Mouse (Mus musculus) bone marrow macrophage, adult 2 months (primary cell): ENCODE results near the gene Aldh3b1.

ENCODE experiments used
- CTCF ChIP-seq: IDR thresholded peaks from 2 replicates; pipeline ENCODE4 v1.5.1; 2012; ENCODE audit warnings: low read depth, mild to moderate bottlenecking, low read length, moderate library complexity
- POLR2A ChIP-seq: IDR thresholded peaks from 2 replicates; pipeline ENCODE4 v1.6.1; 2012; ENCODE audit warnings: mild to moderate bottlenecking, low read depth, low read length, borderline replicate concordance

DNA sequence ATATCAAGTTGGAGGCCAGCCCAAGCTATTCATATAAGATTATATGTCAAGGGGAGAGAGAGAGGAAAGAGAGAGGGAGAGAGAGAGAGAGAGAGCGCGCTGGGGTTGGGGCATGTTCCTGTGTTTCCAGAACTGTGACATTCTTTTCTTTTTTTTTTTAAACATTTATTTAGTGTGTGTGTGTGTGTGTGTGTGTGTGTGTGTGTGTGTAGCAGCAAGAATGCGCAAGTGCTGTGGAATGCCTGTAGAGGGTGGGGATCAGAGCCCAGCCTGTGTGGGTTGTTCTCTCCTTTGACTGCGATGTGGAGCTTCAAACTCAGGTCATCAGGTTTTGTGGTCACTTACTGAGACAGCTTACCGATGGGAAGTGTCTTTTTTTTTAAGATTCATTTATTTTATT lies 30.6 kb upstream of the Aldh3b1 start:
- TF ChIP-seq CTCF (no peak), POLR2A (no peak)
